Mouse (Mus musculus) adrenal gland, adult 8-10 months (tissue): ENCODE measurements around the gene Pld5. TPM values are rescaled to one million over a fixed set of nuclear protein-coding genes. Genes with fewer than 3 reads are reported as not detected.
"Not testable (repeated sequence)": the region's sequence is repeated elsewhere in the genome, so short reads cannot be mapped to it uniquely, and the experiment has no call there.

Experiments used
- DNase-seq: peaks from one replicate; pipeline ENCODE4 v3.0.0; 2022
- total RNA-seq, 4 experiments: library from RNA; stranded (reverse); gene quantifications; 2 replicates each; pipeline ENCODE4 v1.2.4; 2022

Gene Pld5
- total RNA-seq, 4 experiments from 2014 or later = 0.49 to 1.7 (median 0.85) TPM

- no peak for DNase-seq
These were observed 239.1 kb downstream of the Pld5 start for GRCm38 (mm10) chr1:176036028-176036427.

GRCm38 (mm10) chr1:176034699-176035098, 240.4 kb downstream of the Pld5 start:
- DNase-seq = no peak

GRCm38 (mm10) chr1:176033698-176034097, 241.4 kb downstream of the Pld5 start:
- no peak for DNase-seq

- DNase-seq = no peak
These were observed 246.0 kb downstream of the Pld5 start for GRCm38 (mm10) chr1:176029063-176029462.

- DNase-seq = no peak
These were observed 246.7 kb downstream of the Pld5 start for GRCm38 (mm10) chr1:176028397-176028796.

- DNase-seq = no peak
These were observed 250.6 kb downstream of the Pld5 start for GRCm38 (mm10) chr1:176024501-176024900.

GRCm38 (mm10) chr1:176018523-176018922, 256.6 kb downstream of the Pld5 start:
- no peak for DNase-seq

GRCm38 (mm10) chr1:176016076-176016475, 259.0 kb downstream of the Pld5 start:
- DNase-seq = no peak

- no peak for DNase-seq
These were observed 261.4 kb downstream of the Pld5 start for GRCm38 (mm10) chr1:176013497-176014268.

GRCm38 (mm10) chr1:176011535-176011934, 263.6 kb downstream of the Pld5 start:
- no peak for DNase-seq

- DNase-seq = no peak
These were observed 264.0 kb downstream of the Pld5 start for GRCm38 (mm10) chr1:176011072-176011471.

GRCm38 (mm10) chr1:176008411-176008810, 266.7 kb downstream of the Pld5 start:
- DNase-seq = no peak

GRCm38 (mm10) chr1:176000599-176000998, 274.5 kb downstream of the Pld5 start:
- DNase-seq = no peak

GRCm38 (mm10) chr1:175997076-175997651, 277.9 kb downstream of the Pld5 start:
- DNase-seq = no peak

GRCm38 (mm10) chr1:175988912-175989311, 286.2 kb downstream of the Pld5 start:
- no peak for DNase-seq

GRCm38 (mm10) chr1:175988448-175988847, 286.7 kb downstream of the Pld5 start:
- DNase-seq = no peak

GRCm38 (mm10) chr1:175979014-175979413, 296.1 kb downstream of the Pld5 start, which contains the start of gene Rbm8a2:
Gene Rbm8a2 (minus strand): TSS chr1:175979114.
- DNase-seq = not testable (repeated sequence)

GRCm38 (mm10) chr1:175970710-175971109, 304.4 kb downstream of the Pld5 start:
- DNase-seq = no peak

- no peak for DNase-seq
These were observed 307.9 kb downstream of the Pld5 start for GRCm38 (mm10) chr1:175967004-175967745.

- no peak for DNase-seq
These were observed 313.3 kb downstream of the Pld5 start for GRCm38 (mm10) chr1:175961786-175962185.

GRCm38 (mm10) chr1:175950851-175951250, 324.3 kb downstream of the Pld5 start:
- DNase-seq = no peak

- DNase-seq = no peak
These were observed 324.7 kb downstream of the Pld5 start for GRCm38 (mm10) chr1:175950421-175950820.

- no peak for DNase-seq
These were observed 328.3 kb downstream of the Pld5 start for GRCm38 (mm10) chr1:175946718-175947315.
